Mouse (Mus musculus) CH12.LX (cell line): ENCODE measurements around the gene Calr.
A peak's percentile ranks its signal among the peaks of the same experiment; 100 is the strongest.

ENCODE experiments used
- CHD1 ChIP-seq: IDR thresholded peaks from 2 replicates; pipeline ENCODE4 v1.6.1; 2012; ENCODE audit warnings: low read depth, low read length, improper control_type of control experiment, inconsistent platforms
- CHD2 ChIP-seq: IDR thresholded peaks from 2 replicates; pipeline ENCODE4 v1.6.1; 2011; ENCODE audit warnings: low read length, improper control_type of control experiment
- CTCF ChIP-seq, 2 experiments: IDR thresholded peaks in 1 of 2; conservative IDR thresholded peaks in 1 of 2; 2 replicates each; pipeline ENCODE4 v1.5.1; 2011 to 2012; ENCODE audit warnings: low read depth in 2 of 2, low read length in 2 of 2, improper control_type of control experiment in 1 of 2, inconsistent platforms in 1 of 2, mild to moderate bottlenecking in 1 of 2, moderate library complexity in 1 of 2
- GABPA ChIP-seq: IDR thresholded peaks from 2 replicates; pipeline ENCODE4 v1.6.1; 2012; ENCODE audit warnings: low read depth, low read length, improper control_type of control experiment, inconsistent platforms; ENCODE audit not compliant: insufficient replicate concordance
- MAX ChIP-seq: IDR thresholded peaks from 2 replicates; pipeline ENCODE4 v1.6.1; 2011; ENCODE audit warnings: low read length, improper control_type of control experiment
- NRF1 ChIP-seq: IDR thresholded peaks from 2 replicates; pipeline ENCODE4 v1.6.1; 2014; ENCODE audit warnings: low read depth, mild to moderate bottlenecking, inconsistent platforms, low read length, improper control_type of control experiment, moderate library complexity
- POLR2A ChIP-seq: IDR thresholded peaks from 2 replicates; pipeline ENCODE4 v1.6.1; 2011; ENCODE audit warnings: low read depth, mild to moderate bottlenecking, improper control_type of control experiment, low read length
- USF2 ChIP-seq: conservative IDR thresholded peaks from 2 replicates; pipeline ENCODE4 v1.6.1; 2011; ENCODE audit warnings: low read depth, low read length, improper control_type of control experiment

DNA sequence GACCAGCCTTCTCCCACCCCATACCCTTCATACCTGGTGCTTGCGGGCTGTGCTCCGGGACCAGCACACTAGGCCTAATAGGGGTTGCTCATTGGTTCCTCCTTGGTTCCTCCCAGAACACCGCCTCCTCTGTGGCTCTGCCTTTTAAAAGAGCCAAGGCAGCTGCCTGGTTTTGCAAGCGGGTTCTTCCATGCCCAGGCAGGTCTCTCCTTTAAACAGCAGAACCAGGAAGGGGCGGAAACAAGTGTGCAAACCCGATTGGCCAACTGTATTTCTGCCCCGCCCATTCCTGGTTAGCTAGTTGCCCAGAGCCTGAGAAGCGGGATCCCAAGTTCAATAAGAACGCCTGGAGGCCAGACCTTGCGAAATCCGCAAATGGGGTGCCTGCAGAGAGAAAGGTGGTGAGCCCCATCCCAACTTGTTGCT is 47.0 kb upstream of the Calr start, which contains the start of gene Gcdh:
- TF ChIP-seq CHD2, result no peak
- peak; percentile 60; the same call in 1 of the 2 replicates for TF ChIP-seq MAX
- peak; percentile 80 for TF ChIP-seq POLR2A
- TF ChIP-seq CTCF (conservative IDR thresholded peaks at IDR 0.05 in 1 of 2, IDR thresholded peaks at IDR 0.05 in 1 of 2; ENCODE audit: low read depth in 2 of 2, low read length in 2 of 2), result no peak
- TF ChIP-seq GABPA, result no peak
- TF ChIP-seq USF2, result no peak
- TF ChIP-seq NRF1, result no peak
- TF ChIP-seq CHD1, result no peak
